Mouse (Mus musculus) gastrocnemius, postnatal 14 days (tissue): ENCODE data around the gene BC051142. TPM values are rescaled to one million over a fixed set of nuclear protein-coding genes. Genes with fewer than 3 reads are reported as not detected.
A peak's percentile ranks its signal among the peaks of the same experiment; 100 is the strongest.

Experiments used
- DNase-seq: peaks from one replicate; pipeline ENCODE4 v3.0.0; 2021; ENCODE audit warnings: mixed read lengths
- intact Hi-C: fragments of 180-260 bp; cut with DNase I; formaldehyde crosslinking; loops from one replicate; pipeline ENCODE4 v1.15.1; 2025; ENCODE audit warnings: low total_unique reads
- long read RNA-seq, 2 experiments: library from polyadenylated mRNA; stranded (forward); transcript quantifications; one replicate each; pipeline ENCODE4 v2.0.0; 2021
- total RNA-seq, 2 experiments: library from RNA; stranded (reverse); gene quantifications; 2 replicates each; pipeline ENCODE4 v1.2.3; 2021

BC051142 gene
- under 1 TPM in 1 of 2 experiments, not detected in 1; 0.21 TPM for total RNA-seq
- long read RNA-seq, experiment 1, result 0 reads
- long read RNA-seq, experiment 2, result 0 reads

- intact Hi-C loops, result no loop called here
- peak; percentile 64 for DNase-seq
These were observed at the start of gene BC051142 for GRCm38 (mm10) chr17:34398711-34399393. BC051142 (plus strand) TSS chr17:34398820.

GRCm38 (mm10) chr17:34349429-34349828 lies 49.2 kb upstream of the BC051142 start:
- intact Hi-C loops, result loop anchor here (1.0 kb wide), 1 partner anchor 100 kb away; no protein-coding TSS in a partner anchor
- peak; percentile 57 for DNase-seq

GRCm38 (mm10) chr17:34354539-34354938 lies 44.1 kb upstream of the BC051142 start, which contains the start of gene Btnl2:
Btnl2 (plus strand) TSS chr17:34354822.
- intact Hi-C loops, result no loop called here
- no peak for DNase-seq

GRCm38 (mm10) chr17:34354940-34355339 lies 43.7 kb upstream of the BC051142 start:
- intact Hi-C loops, result no loop called here
- DNase-seq, result no peak

GRCm38 (mm10) chr17:34362954-34363546 lies 35.6 kb upstream of the BC051142 start:
- DNase-seq, result no peak
- intact Hi-C loops, result no loop called here

GRCm38 (mm10) chr17:34363676-34364310 lies 34.8 kb upstream of the BC051142 start:
- DNase-seq, result no peak
- intact Hi-C loops, result no loop called here

- DNase-seq, result peak; percentile 11
- intact Hi-C loops, result no loop called here
These were observed 33.6 kb upstream of the BC051142 start for GRCm38 (mm10) chr17:34365031-34365430.

- intact Hi-C loops, result no loop called here
- DNase-seq, result no peak
These were observed 28.1 kb upstream of the BC051142 start for GRCm38 (mm10) chr17:34370563-34370962.

- no peak for DNase-seq
- intact Hi-C loops, result no loop called here
These were observed 25.4 kb upstream of the BC051142 start for GRCm38 (mm10) chr17:34373055-34373709.

GRCm38 (mm10) chr17:34376847-34377246 lies 21.8 kb upstream of the BC051142 start, which contains the start of gene Btnl1:
Btnl1 (plus strand) TSS chr17:34377132.
- intact Hi-C loops, result no loop called here

GRCm38 (mm10) chr17:34377450-34378209 lies 21.0 kb upstream of the BC051142 start:
- DNase-seq, result no peak
- intact Hi-C loops, result no loop called here

More at GRCm38 (mm10) chr17:34376847-34377246, 21.8 kb upstream of the BC051142 start, which contains the start of gene Btnl1:
- DNase-seq, result no peak

GRCm38 (mm10) chr17:34378716-34379115 lies 19.9 kb upstream of the BC051142 start:
- no peak for DNase-seq
- intact Hi-C loops, result no loop called here

- no peak for DNase-seq
These were observed 19.2 kb upstream of the BC051142 start for GRCm38 (mm10) chr17:34379451-34379850.

GRCm38 (mm10) chr17:34381876-34382275 lies 16.7 kb upstream of the BC051142 start:
- no peak for DNase-seq
- intact Hi-C loops, result no loop called here

More at GRCm38 (mm10) chr17:34379451-34379850, 19.2 kb upstream of the BC051142 start:
- intact Hi-C loops, result no loop called here

- no peak for DNase-seq
- intact Hi-C loops, result no loop called here
These were observed 15.4 kb upstream of the BC051142 start for GRCm38 (mm10) chr17:34383212-34383611.

- DNase-seq, result no peak
- intact Hi-C loops, result no loop called here
These were observed 13.9 kb upstream of the BC051142 start for GRCm38 (mm10) chr17:34384699-34385098.

GRCm38 (mm10) chr17:34386656-34387055 lies 12.0 kb upstream of the BC051142 start:
- no peak for DNase-seq
- intact Hi-C loops, result no loop called here

GRCm38 (mm10) chr17:34388513-34388912 lies 10.1 kb upstream of the BC051142 start:
- DNase-seq, result peak; percentile 15
- intact Hi-C loops, result no loop called here

GRCm38 (mm10) chr17:34391507-34391906 lies 7.1 kb upstream of the BC051142 start:
- no peak for DNase-seq
- intact Hi-C loops, result no loop called here
